Mouse (Mus musculus) heart, postnatal 25 days (tissue): Measurements from ENCODE around the gene Prpf4b. TPM values are rescaled to one million over a fixed set of nuclear protein-coding genes. Genes with fewer than 3 reads are reported as not detected.
A peak's percentile ranks its signal among the peaks of the same experiment; 100 is the strongest.
"Not testable (repeated sequence)": the region's sequence is repeated elsewhere in the genome, so short reads cannot be mapped to it uniquely, and the experiment has no call there.

Experiments
- DNase-seq: peaks from one replicate; pipeline ENCODE4 v3.0.0; 2022; ENCODE audit warnings: low spot score
- intact Hi-C: fragments of 180-260 bp; cut with DNase I; formaldehyde crosslinking; loops from one replicate; pipeline ENCODE4 v1.15.1; 2025
- total RNA-seq, 2 experiments: library from RNA; stranded (reverse); gene quantifications; 2 replicates each; pipeline ENCODE4 v1.2.3; 2021

Prpf4b gene
- total RNA-seq, result 10 to 100 TPM; 31.1 to 36.0 TPM

- intact Hi-C loops, result loop anchor here (10.0 kb wide), 4 partner anchors 120 to 870 kb away; partner anchors contain the start of genes Slc22a23 and Tubb2a
- DNase-seq, result peak; percentile 84
Measured at GRCm38 (mm10) chr13:34875166-34875710, at the start of gene Prpf4b. TSS of gene Prpf4b (plus strand) at chr13:34875302.

GRCm38 (mm10) chr13:34826760-34827690, 48.1 kb upstream of the Prpf4b start:
- no peak for DNase-seq
- intact Hi-C loops, result no loop called here

GRCm38 (mm10) chr13:34827988-34828882, 46.9 kb upstream of the Prpf4b start:
- DNase-seq, result no peak
- intact Hi-C loops, result no loop called here

- DNase-seq, result no peak
- intact Hi-C loops, result no loop called here
Measured at GRCm38 (mm10) chr13:34842851-34843250, 32.3 kb upstream of the Prpf4b start.

GRCm38 (mm10) chr13:34850759-34851158, 24.3 kb upstream of the Prpf4b start:
- intact Hi-C loops, result loop anchor here (5.0 kb wide), 1 partner anchor 38 kb away; no protein-coding TSS in a partner anchor

GRCm38 (mm10) chr13:34851191-34851784, 23.8 kb upstream of the Prpf4b start:
- intact Hi-C loops, result loop anchor here (5.0 kb wide), 1 partner anchor 39 kb away; no protein-coding TSS in a partner anchor
- DNase-seq, result no peak

More at GRCm38 (mm10) chr13:34850759-34851158, 24.3 kb upstream of the Prpf4b start:
- no peak for DNase-seq

- DNase-seq, result no peak
- intact Hi-C loops, result no loop called here
Measured at GRCm38 (mm10) chr13:34857526-34857925, 17.6 kb upstream of the Prpf4b start.

GRCm38 (mm10) chr13:34859406-34859805, 15.7 kb upstream of the Prpf4b start:
- intact Hi-C loops, result no loop called here
- DNase-seq, result no peak

GRCm38 (mm10) chr13:34861166-34861565, 13.9 kb upstream of the Prpf4b start:
- not testable (repeated sequence) for DNase-seq

GRCm38 (mm10) chr13:34864420-34865169, 10.5 kb upstream of the Prpf4b start:
- intact Hi-C loops, result loop anchor here (1.0 to 5.0 kb wide), 5 partner anchors 70 to 678 kb away; no protein-coding TSS in a partner anchor
- no peak for DNase-seq

More at GRCm38 (mm10) chr13:34861166-34861565, 13.9 kb upstream of the Prpf4b start:
- intact Hi-C loops, result loop anchor here (5.0 kb wide), 2 partner anchors 119 to 134 kb away; no protein-coding TSS in a partner anchor

GRCm38 (mm10) chr13:34873801-34874681, 1.1 kb upstream of the Prpf4b start:
- peak; percentile 92 for DNase-seq
- intact Hi-C loops, result loop anchor here (10.0 kb wide), 4 partner anchors 121 to 871 kb away; partner anchors contain the start of genes Slc22a23 and Tubb2a

GRCm38 (mm10) chr13:34874736-34875135, 366 bp upstream of the Prpf4b start:
- intact Hi-C loops, result loop anchor here (10.0 kb wide), 4 partner anchors 120 to 870 kb away; partner anchors contain the start of genes Slc22a23 and Tubb2a
- DNase-seq, result not testable (repeated sequence)

GRCm38 (mm10) chr13:34875741-34876445, 791 bp downstream of the Prpf4b start:
- intact Hi-C loops, result loop anchor here (10.0 kb wide), 4 partner anchors 119 to 869 kb away; partner anchors contain the start of genes Slc22a23 and Tubb2a
- no peak for DNase-seq

GRCm38 (mm10) chr13:34876481-34876880, 1.4 kb downstream of the Prpf4b start:
- intact Hi-C loops, result loop anchor here (10.0 kb wide), 4 partner anchors 118 to 868 kb away; partner anchors contain the start of genes Slc22a23 and Tubb2a
- no peak for DNase-seq

- DNase-seq, result no peak
- intact Hi-C loops, result no loop called here
Measured at GRCm38 (mm10) chr13:34892871-34893270, 17.8 kb downstream of the Prpf4b start.

GRCm38 (mm10) chr13:34914614-34915013, 39.5 kb downstream of the Prpf4b start:
- no peak for DNase-seq
- intact Hi-C loops, result no loop called here
